Mouse (Mus musculus): ENCODE measurements around the gene Hydin.
"Not testable (repeated sequence)": the region's sequence is repeated elsewhere in the genome, so short reads cannot be mapped to it uniquely, and the experiment has no call there.

Gene Hydin

GRCm38 (mm10) chr8:110450463-110450862 lies 183.7 kb downstream of the Hydin start:
- no peak for DNase-seq (ENCODE audit: low read depth)

- DNase-seq (ENCODE audit: low read depth) = no peak
Observed at GRCm38 (mm10) chr8:110454466-110454865, 187.7 kb downstream of the Hydin start.

GRCm38 (mm10) chr8:110457424-110457823 lies 190.6 kb downstream of the Hydin start:
- no peak for DNase-seq (ENCODE audit: low read depth)

GRCm38 (mm10) chr8:110462627-110463208 lies 195.9 kb downstream of the Hydin start:
- DNase-seq (ENCODE audit: low read depth) = no peak

- no peak for DNase-seq (ENCODE audit: low read depth)
Observed at GRCm38 (mm10) chr8:110463773-110464460, 197.1 kb downstream of the Hydin start.

GRCm38 (mm10) chr8:110465606-110466005 lies 198.8 kb downstream of the Hydin start:
- DNase-seq (ENCODE audit: low read depth) = no peak

- DNase-seq (ENCODE audit: low read depth) = no peak
Observed at GRCm38 (mm10) chr8:110477256-110477655, 210.5 kb downstream of the Hydin start.

GRCm38 (mm10) chr8:110478576-110478975 lies 211.8 kb downstream of the Hydin start:
- no peak for DNase-seq (ENCODE audit: low read depth)

GRCm38 (mm10) chr8:110479401-110479800 lies 212.6 kb downstream of the Hydin start:
- DNase-seq (ENCODE audit: low read depth) = no peak

- no peak for DNase-seq (ENCODE audit: low read depth)
Observed at GRCm38 (mm10) chr8:110482275-110482674, 215.5 kb downstream of the Hydin start.

GRCm38 (mm10) chr8:110485234-110485633 lies 218.5 kb downstream of the Hydin start:
- no peak for DNase-seq (ENCODE audit: low read depth)

GRCm38 (mm10) chr8:110486020-110486419 lies 219.2 kb downstream of the Hydin start:
- no peak for DNase-seq (ENCODE audit: low read depth)

- DNase-seq (ENCODE audit: low read depth) = no peak
Observed at GRCm38 (mm10) chr8:110487644-110488043, 220.9 kb downstream of the Hydin start.

- DNase-seq (ENCODE audit: low read depth) = no peak
Observed at GRCm38 (mm10) chr8:110489344-110489743, 222.6 kb downstream of the Hydin start.

GRCm38 (mm10) chr8:110491118-110491517 lies 224.3 kb downstream of the Hydin start:
- DNase-seq (ENCODE audit: low read depth) = no peak

- DNase-seq (ENCODE audit: low read depth) = no peak
Observed at GRCm38 (mm10) chr8:110496286-110496685, 229.5 kb downstream of the Hydin start.

GRCm38 (mm10) chr8:110500253-110500652 lies 233.5 kb downstream of the Hydin start:
- peak; percentile 8 for DNase-seq (ENCODE audit: low read depth)

GRCm38 (mm10) chr8:110500661-110501060 lies 233.9 kb downstream of the Hydin start:
- DNase-seq (ENCODE audit: low read depth) = no peak

- DNase-seq (ENCODE audit: low read depth) = no peak
Observed at GRCm38 (mm10) chr8:110501330-110501729, 234.6 kb downstream of the Hydin start.

- DNase-seq (ENCODE audit: low read depth) = no peak
Observed at GRCm38 (mm10) chr8:110502880-110503279, 236.1 kb downstream of the Hydin start.

- no peak for DNase-seq (ENCODE audit: low read depth)
Observed at GRCm38 (mm10) chr8:110508766-110509165, 242.0 kb downstream of the Hydin start.

- no peak for DNase-seq (ENCODE audit: low read depth)
Observed at GRCm38 (mm10) chr8:110519790-110520189, 253.0 kb downstream of the Hydin start.

- no peak for DNase-seq (ENCODE audit: low read depth)
Observed at GRCm38 (mm10) chr8:110521851-110522250, 255.1 kb downstream of the Hydin start.

GRCm38 (mm10) chr8:110522495-110522894 lies 255.7 kb downstream of the Hydin start:
- not testable (repeated sequence) for DNase-seq (ENCODE audit: low read depth)
